In the genomic region with DNA sequence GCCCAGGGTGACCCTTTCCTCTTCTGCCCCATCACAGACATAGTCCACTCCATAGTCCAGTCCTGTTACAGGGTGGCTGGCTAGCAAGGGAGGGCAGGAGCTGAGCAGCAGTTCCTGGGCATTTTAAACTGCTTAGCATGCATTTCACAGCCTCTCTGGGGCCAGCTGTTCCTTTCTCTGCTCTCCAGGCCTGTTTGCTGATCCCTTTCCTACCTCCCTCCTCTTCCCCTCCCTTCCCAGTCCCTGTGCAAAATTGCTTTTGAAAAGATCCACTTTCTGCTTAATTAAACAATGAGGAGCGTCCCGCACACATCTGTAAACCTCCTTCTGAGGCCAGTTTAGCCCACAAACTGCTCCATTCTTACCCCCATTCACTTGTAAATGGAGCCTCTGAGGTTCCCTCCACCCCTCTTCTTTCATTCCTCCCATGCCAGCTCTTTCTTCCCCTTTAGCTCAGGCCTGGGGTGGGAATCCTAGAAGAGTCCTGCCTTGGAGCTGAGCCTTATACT, we compare ENCODE assay signal across 10 mouse cellular contexts. TPM values are rescaled to one million over a fixed set of nuclear protein-coding genes. Genes with fewer than 3 reads are reported as not detected.
DNase-seq lines count a peak whose midpoint lies in the region; ATAC-seq lines count a peak whose summit lies in the region.
"Had no signal": no experiment of that assay in that cellular context is flagged by ENCODE, and none has a peak within 500 bp of the region (broad histone marks: within the 10 kb centered on the region; RNA-seq: fewer than 3 reads in every experiment).

No protein-coding gene starts in this region.

- peak; percentile 55 for ATAC-seq in hindbrain, embryonic 11.5 days (ENCODE audit: low FRiP score)
- peak; percentile 34; the same call in 1 of the 2 replicates for ATAC-seq in midbrain, embryonic 16.5 days

- no peaks in the 10 kb centered on the region for H3K27me3 ChIP-seq in hindbrain, embryonic 11.5 days (ENCODE audit: control insufficient read depth, insufficient read depth, low read length)
- no peaks in the 10 kb centered on the region for H3K27me3 ChIP-seq in midbrain, embryonic 16.5 days (ENCODE audit: control insufficient read depth, insufficient read depth, low read depth, low read length)

- peaks cover 16% of the 10 kb centered on the region for H3K4me1 ChIP-seq in hindbrain, embryonic 11.5 days (replicated peaks; ENCODE audit: control insufficient read depth, insufficient read depth, low read length)
- peaks cover 7% of the 10 kb centered on the region; the same call in 1 of the 2 replicates for H3K4me1 ChIP-seq in midbrain, embryonic 16.5 days (ENCODE audit: control insufficient read depth, insufficient read depth, low read length)

- peak; percentile 63 for DNase-seq in kidney, adult 11 months
- DNase-seq in kidney, adult 18-20 months = no peak
- DNase-seq in WW6 (ENCODE audit: low read depth, low spot score) = peak; percentile 71
- peak; percentile 66 for DNase-seq in hindbrain, embryonic 11.5 days (ENCODE audit: low spot score)
- no peak for DNase-seq in adrenal gland, postnatal 25 days
- no peak for DNase-seq in adrenal gland, postnatal 14 days
- DNase-seq in spleen, adult 18-20 months = no peak
- DNase-seq: lung, adult 2 months; retina, postnatal 1 day had no signal

- H3K4me2 ChIP-seq in hindbrain, embryonic 11.5 days (replicated peaks; ENCODE audit: low read depth, low read length) = peak overlapping the region; percentile 4; the same call in 1 of the 2 replicates
- no peak overlapping the region for H3K4me2 ChIP-seq in midbrain, embryonic 16.5 days (ENCODE audit: low read length)

- peak overlapping the region; percentile 34; the same call in 1 of the 2 replicates for H3K9ac ChIP-seq in hindbrain, embryonic 11.5 days (ENCODE audit: low read depth, low read length)
- no peak overlapping the region for H3K9ac ChIP-seq in midbrain, embryonic 16.5 days (ENCODE audit: low read depth, low read length)

- no peak overlapping the region for H3K4me3 ChIP-seq in hindbrain, embryonic 11.5 days (ENCODE audit: low read depth, low read length)
- no peak overlapping the region for H3K4me3 ChIP-seq in midbrain, embryonic 16.5 days (ENCODE audit: low read depth, low read length)

- H3K9me3 ChIP-seq in hindbrain, embryonic 11.5 days (ENCODE audit: control insufficient read depth, low read length) = no peaks in the 10 kb centered on the region
- H3K9me3 ChIP-seq in midbrain, embryonic 16.5 days (replicated peaks; ENCODE audit: control insufficient read depth, low read length, poor library complexity, severe bottlenecking) = no peaks in the 10 kb centered on the region

- peak overlapping the region; percentile 91 for H3K27ac ChIP-seq in hindbrain, embryonic 11.5 days (ENCODE audit: low read depth, low read length)
- no peak overlapping the region for H3K27ac ChIP-seq in midbrain, embryonic 16.5 days (ENCODE audit: low read length)

- WGBS in hindbrain, embryonic 11.5 days = 18% methylated on average over 2 of the region's 2 CpGs
- 5% methylated on average over 2 of the region's 2 CpGs for WGBS in midbrain, embryonic 16.5 days

- H3K36me3 ChIP-seq in hindbrain, embryonic 11.5 days (ENCODE audit: control insufficient read depth, insufficient read depth, low read length) = no peaks in the 10 kb centered on the region
- no peaks in the 10 kb centered on the region; the same call in 1 of the 2 replicates for H3K36me3 ChIP-seq in midbrain, embryonic 16.5 days (ENCODE audit: control insufficient read depth, insufficient read depth, low read length)

RNA-seq across cellular contexts. Expression of a gene that starts 15.6 kb away (rescaled TPM):
- 17.4 and 29.0 TPM in 2 replicates for polyA plus RNA-seq in hindbrain, embryonic 11.5 days (2014; fragmentation: Nextera tagmentation; extraction: Ambion mirVana)
- 21.8 and 29.9 TPM in 2 replicates for polyA plus RNA-seq in midbrain, embryonic 16.5 days (2015; fragmentation: Nextera tagmentation; extraction: Ambion mirVana)
- 27.4 and 39.2 TPM in 2 replicates for total RNA-seq in adrenal gland, postnatal 25 days (2021)
- 33.8 and 34.3 TPM in 2 replicates for total RNA-seq in adrenal gland, postnatal 14 days (2021)

RNA-seq across cellular contexts. Expression of a gene that starts 33.0 kb away (rescaled TPM):
- polyA plus RNA-seq in hindbrain, embryonic 11.5 days (2014; fragmentation: Nextera tagmentation; extraction: Ambion mirVana) = 17.9 and 18.4 TPM in 2 replicates
- polyA plus RNA-seq in midbrain, embryonic 16.5 days (2015; fragmentation: Nextera tagmentation; extraction: Ambion mirVana) = 42.6 and 43.2 TPM in 2 replicates
- total RNA-seq in adrenal gland, postnatal 25 days (2021) = 40.9 and 42.2 TPM in 2 replicates
- 30.5 and 32.5 TPM in 2 replicates for total RNA-seq in adrenal gland, postnatal 14 days (2021)

RNA-seq across cellular contexts. Expression of a gene that starts 33.5 kb away (rescaled TPM):
- polyA plus RNA-seq in hindbrain, embryonic 11.5 days (2014; fragmentation: Nextera tagmentation; extraction: Ambion mirVana) = 16.9 and 17.1 TPM in 2 replicates
- 15.1 and 21.2 TPM in 2 replicates for polyA plus RNA-seq in midbrain, embryonic 16.5 days (2015; fragmentation: Nextera tagmentation; extraction: Ambion mirVana)
- total RNA-seq in adrenal gland, postnatal 25 days (2021) = 11.3 and 11.6 TPM in 2 replicates
- total RNA-seq in adrenal gland, postnatal 14 days (2021) = 10.8 and 12.4 TPM in 2 replicates

RNA-seq across cellular contexts. Expression of a gene that starts 47.1 kb away (rescaled TPM):
- 30.2 and 32.3 TPM in 2 replicates for polyA plus RNA-seq in hindbrain, embryonic 11.5 days (2014; fragmentation: Nextera tagmentation; extraction: Ambion mirVana)
- polyA plus RNA-seq in midbrain, embryonic 16.5 days (2015; fragmentation: Nextera tagmentation; extraction: Ambion mirVana) = 30.8 and 32.8 TPM in 2 replicates
- 29.8 and 42.5 TPM in 2 replicates for total RNA-seq in adrenal gland, postnatal 25 days (2021)
- total RNA-seq in adrenal gland, postnatal 14 days (2021) = 33.6 and 39.4 TPM in 2 replicates

RNA-seq across cellular contexts. Expression of a gene that starts 48.2 kb away (rescaled TPM):
- 37.7 and 39.7 TPM in 2 replicates for polyA plus RNA-seq in hindbrain, embryonic 11.5 days (2014; fragmentation: Nextera tagmentation; extraction: Ambion mirVana)
- 38.3 and 40.5 TPM in 2 replicates for polyA plus RNA-seq in midbrain, embryonic 16.5 days (2015; fragmentation: Nextera tagmentation; extraction: Ambion mirVana)
- 19.7 and 23.0 TPM in 2 replicates for total RNA-seq in adrenal gland, postnatal 25 days (2021)
- 19.0 and 23.2 TPM in 2 replicates for total RNA-seq in adrenal gland, postnatal 14 days (2021)

Comparison
In these comparisons a context has a peak if more than half of its experiments do, and no peak if none do; other contexts are left out.
1. DNase-seq: peak in kidney, adult 11 months (single experiment), WW6 (single experiment) and hindbrain, embryonic 11.5 days (single experiment); none in kidney, adult 18-20 months (single experiment), adrenal gland, postnatal 25 days (single experiment), adrenal gland, postnatal 14 days (single experiment) and spleen, adult 18-20 months (0 of 2).